Mouse (Mus musculus) cerebellum, adult 2 months (tissue): Measurements from ENCODE around the gene Cldn4.

Experiments used
- CTCF ChIP-seq: fragments of 200-500 bp; IDR thresholded peaks from 2 replicates; pipeline ENCODE4 v1.5.1; 2011; ENCODE audit warnings: low read depth, mild to moderate bottlenecking, control low read depth, low read length, moderate library complexity, borderline replicate concordance; ENCODE audit not compliant: insufficient read depth
- POLR2A ChIP-seq: fragments of 200-500 bp; IDR thresholded peaks from 2 replicates; pipeline ENCODE4 v1.6.1; 2011; ENCODE audit warnings: low read length, control low read depth, borderline replicate concordance; ENCODE audit not compliant: insufficient read depth

DNA sequence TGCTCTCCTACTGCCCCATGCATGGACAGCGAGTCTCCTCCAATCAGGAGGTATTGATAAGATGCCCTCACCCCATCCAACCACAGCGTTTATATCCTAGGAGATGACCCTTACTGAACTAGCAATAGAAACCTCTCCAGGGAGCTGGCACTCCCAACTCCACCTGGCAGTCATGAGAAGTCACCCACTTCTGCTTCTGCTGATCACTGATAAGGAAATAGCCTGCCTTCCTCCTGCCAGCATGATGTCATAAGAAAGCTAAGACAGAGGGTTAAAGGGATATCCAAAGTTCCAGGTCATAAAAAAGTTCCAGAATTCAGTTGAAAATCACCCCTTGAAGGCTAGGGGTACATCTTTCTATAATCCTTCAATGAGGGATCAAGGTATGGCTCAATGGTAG lies 29.4 kb upstream of the Cldn4 start:
- TF ChIP-seq CTCF (no peak), POLR2A (no peak)
